Mouse (Mus musculus): ENCODE results near the gene Gm3625. TPM values are rescaled to one million over a fixed set of nuclear protein-coding genes. Genes with fewer than 3 reads are reported as not detected.
"Not testable (repeated sequence)": the region's sequence is repeated elsewhere in the genome, so short reads cannot be mapped to it uniquely, and the experiment has no call there.

Gene Gm3625
- polyA plus RNA-seq, 1 experiment = not detected

- no peak overlapping the region for H3K27ac ChIP-seq (ENCODE audit: control insufficient read depth, insufficient read depth, low read length)
- no peaks in the 10 kb centered on the region for H3K36me3 ChIP-seq (ENCODE audit: control insufficient read depth, insufficient read depth, low read length)
- DNase-seq = peak; percentile 49
- 32% methylated on average over 9 of the region's 9 CpGs for WGBS
- peaks cover 9% of the 10 kb centered on the region for H3K4me1 ChIP-seq (replicated peaks; ENCODE audit: control insufficient read depth, insufficient read depth, low read length)
- no peak overlapping the region for H3K4me3 ChIP-seq (ENCODE audit: control insufficient read depth, insufficient read depth, low read length)
- no peaks in the 10 kb centered on the region for H3K27me3 ChIP-seq (ENCODE audit: control insufficient read depth, insufficient read depth, low read length)
- no peak for TF ChIP-seq CTCF (IDR thresholded peaks at IDR 0.05; ENCODE audit: borderline replicate concordance, control insufficient read depth, extremely low read depth, insufficient read depth, low read length, poor library complexity)
These were observed 34.0 kb downstream of the Gm3625 start for GRCm38 (mm10) chr12:4558475-4559279.

- DNase-seq = no peak
- no peak for TF ChIP-seq POLR2A (IDR thresholded peaks at IDR 0.05; ENCODE audit: control insufficient read depth, extremely low read depth, insufficient read depth, low read length, poor library complexity)
- TF ChIP-seq CTCF (IDR thresholded peaks at IDR 0.05; ENCODE audit: borderline replicate concordance, control insufficient read depth, extremely low read depth, insufficient read depth, low read length, poor library complexity) = no peak
- WGBS = 97% methylated on average over 3 of the region's 3 CpGs
- Histone ChIP-seq H3K27ac (ENCODE audit: control insufficient read depth, insufficient read depth, low read length) (no peak overlapping the region), H3K4me3 (ENCODE audit: control insufficient read depth, insufficient read depth, low read length) (no peak overlapping the region), H3K27me3 (ENCODE audit: control insufficient read depth, insufficient read depth, low read length) (no peaks in the 10 kb centered on the region), H3K4me1 (replicated peaks; ENCODE audit: control insufficient read depth, insufficient read depth, low read length) (peaks cover 9% of the 10 kb centered on the region), H3K36me3 (ENCODE audit: control insufficient read depth, insufficient read depth, low read length) (no peaks in the 10 kb centered on the region)
These were observed 34.7 kb downstream of the Gm3625 start for GRCm38 (mm10) chr12:4558013-4558412.

- peaks cover 9% of the 10 kb centered on the region for H3K4me1 ChIP-seq (replicated peaks; ENCODE audit: control insufficient read depth, insufficient read depth, low read length)
- no peaks in the 10 kb centered on the region for H3K27me3 ChIP-seq (ENCODE audit: control insufficient read depth, insufficient read depth, low read length)
- DNase-seq = no peak
- 56% methylated on average over 3 of the region's 3 CpGs for WGBS
- H3K27ac ChIP-seq (ENCODE audit: control insufficient read depth, insufficient read depth, low read length) = no peak overlapping the region
- no peaks in the 10 kb centered on the region for H3K36me3 ChIP-seq (ENCODE audit: control insufficient read depth, insufficient read depth, low read length)
- no peak for TF ChIP-seq POLR2A (IDR thresholded peaks at IDR 0.05; ENCODE audit: control insufficient read depth, extremely low read depth, insufficient read depth, low read length, poor library complexity)
- TF ChIP-seq CTCF (IDR thresholded peaks at IDR 0.05; ENCODE audit: borderline replicate concordance, control insufficient read depth, extremely low read depth, insufficient read depth, low read length, poor library complexity) = no peak
- H3K4me3 ChIP-seq (ENCODE audit: control insufficient read depth, insufficient read depth, low read length) = no peak overlapping the region
These were observed 35.3 kb downstream of the Gm3625 start for GRCm38 (mm10) chr12:4557436-4557835.

GRCm38 (mm10) chr12:4556891-4557290 is 35.8 kb downstream of the Gm3625 start:
- no peak for TF ChIP-seq CTCF (IDR thresholded peaks at IDR 0.05; ENCODE audit: borderline replicate concordance, control insufficient read depth, extremely low read depth, insufficient read depth, low read length, poor library complexity)
- 93% methylated on average over 9 of the region's 9 CpGs for WGBS
- no peaks in the 10 kb centered on the region for H3K36me3 ChIP-seq (ENCODE audit: control insufficient read depth, insufficient read depth, low read length)
- no peak overlapping the region for H3K4me3 ChIP-seq (ENCODE audit: control insufficient read depth, insufficient read depth, low read length)
- DNase-seq = no peak
- H3K27ac ChIP-seq (ENCODE audit: control insufficient read depth, insufficient read depth, low read length) = no peak overlapping the region
- peaks cover 12% of the 10 kb centered on the region for H3K4me1 ChIP-seq (replicated peaks; ENCODE audit: control insufficient read depth, insufficient read depth, low read length)
- H3K27me3 ChIP-seq (ENCODE audit: control insufficient read depth, insufficient read depth, low read length) = no peaks in the 10 kb centered on the region

GRCm38 (mm10) chr12:4555451-4555850 is 37.3 kb downstream of the Gm3625 start:
- DNase-seq = no peak
- TF ChIP-seq POLR2A (IDR thresholded peaks at IDR 0.05; ENCODE audit: control insufficient read depth, extremely low read depth, insufficient read depth, low read length, poor library complexity) (no peak), CTCF (IDR thresholded peaks at IDR 0.05; ENCODE audit: borderline replicate concordance, control insufficient read depth, extremely low read depth, insufficient read depth, low read length, poor library complexity) (no peak)
- H3K27ac ChIP-seq (ENCODE audit: control insufficient read depth, insufficient read depth, low read length) = no peak overlapping the region
- H3K27me3 ChIP-seq (ENCODE audit: control insufficient read depth, insufficient read depth, low read length) = no peaks in the 10 kb centered on the region
- no peak overlapping the region for H3K4me3 ChIP-seq (ENCODE audit: control insufficient read depth, insufficient read depth, low read length)
- H3K4me1 ChIP-seq (replicated peaks; ENCODE audit: control insufficient read depth, insufficient read depth, low read length) = peaks cover 13% of the 10 kb centered on the region
- H3K36me3 ChIP-seq (ENCODE audit: control insufficient read depth, insufficient read depth, low read length) = no peaks in the 10 kb centered on the region
- 90% methylated on average over 6 of the region's 6 CpGs for WGBS

- not testable (repeated sequence) for H3K36me3 ChIP-seq (ENCODE audit: control insufficient read depth, insufficient read depth, low read length); H3K27ac ChIP-seq (ENCODE audit: control insufficient read depth, insufficient read depth, low read length); H3K4me1 ChIP-seq (replicated peaks; ENCODE audit: control insufficient read depth, insufficient read depth, low read length); DNase-seq; H3K27me3 ChIP-seq (ENCODE audit: control insufficient read depth, insufficient read depth, low read length); H3K4me3 ChIP-seq (ENCODE audit: control insufficient read depth, insufficient read depth, low read length)
- WGBS = 98% methylated on average over 3 of the region's 3 CpGs
These were observed 39.0 kb downstream of the Gm3625 start for GRCm38 (mm10) chr12:4553704-4554103.

All from thymus, adult 2 months (tissue).